12 mouse cellular contexts compared by ENCODE assay signal in the genomic region with DNA sequence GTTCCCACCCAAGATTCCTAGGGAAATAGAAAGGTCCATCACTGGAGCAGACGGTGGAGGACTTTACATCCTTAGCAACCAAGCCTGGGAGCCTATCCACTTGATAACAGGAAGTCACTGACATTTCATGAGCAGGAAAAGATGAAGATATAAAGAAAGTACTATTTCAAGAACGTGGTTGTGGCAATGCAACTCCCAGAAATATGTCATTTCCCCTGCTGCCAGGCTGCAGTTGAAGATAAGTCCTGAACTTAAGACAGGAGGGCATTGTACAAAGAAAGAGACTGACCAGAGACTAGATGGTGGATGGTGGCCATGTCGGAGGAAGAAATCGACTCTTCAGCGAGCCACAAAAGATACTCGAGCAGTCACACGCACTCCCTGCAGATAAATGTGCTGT.
"Had no signal": no experiment of that assay in that cellular context is flagged by ENCODE, and none has a peak within 500 bp of the region (broad histone marks: within the 10 kb centered on the region; RNA-seq: fewer than 3 reads in every experiment).

No protein-coding gene starts in this region.

- ATAC-seq: midbrain, embryonic 16.5 days had no signal

- DNase-seq: kidney, adult 11 months; kidney, adult 9 months; kidney, postnatal 36 days; left cerebral cortex, postnatal 4 days; lung, adult 18-20 months; right cerebral cortex, postnatal 14 days; thymus, postnatal 4 days had no signal

- H3K9me3 ChIP-seq: midbrain, embryonic 12.5 days had no signal

- H3K4me3 ChIP-seq: limb, embryonic 13.5 days; midbrain, embryonic 12.5 days; neural tube, embryonic 13.5 days had no signal

- H3K27ac ChIP-seq: limb, embryonic 13.5 days; midbrain, embryonic 12.5 days; neural tube, embryonic 13.5 days; stomach, postnatal 0 days had no signal

- H3K9ac ChIP-seq: limb, embryonic 13.5 days; midbrain, embryonic 12.5 days; neural tube, embryonic 13.5 days had no signal

- H3K4me2 ChIP-seq: limb, embryonic 13.5 days; midbrain, embryonic 12.5 days; neural tube, embryonic 13.5 days had no signal

- H3K4me1 ChIP-seq: limb, embryonic 13.5 days; midbrain, embryonic 12.5 days; neural tube, embryonic 13.5 days had no signal

- H3K27me3 ChIP-seq: limb, embryonic 13.5 days; midbrain, embryonic 12.5 days; neural tube, embryonic 13.5 days had no signal
